Mouse (Mus musculus) midbrain, postnatal 0 days (tissue): Measurements from ENCODE around the gene Neu2. TPM values are rescaled to one million over a fixed set of nuclear protein-coding genes. Genes with fewer than 3 reads are reported as not detected.

Experiments
- ATAC-seq: fragments of 200-750 bp; cut with Nextera tagmentation; 2 replicates; pipeline ENCODE4 v1.8.0; 2017; ENCODE audit warnings: moderate number of reproducible peaks, mild to moderate bottlenecking, moderate TSS enrichment, moderate library complexity; ENCODE audit not compliant: low FRiP score
- DNase-seq: peaks from one replicate; pipeline ENCODE4 v3.0.0-alpha.2; 2015; ENCODE audit warnings: low spot score
- H3K27ac ChIP-seq: fragments of 300-500 bp; sonication (generic); 2 replicates; pipeline ENCODE4 v1.5.1; 2014; ENCODE audit warnings: low read depth, mild to moderate bottlenecking, low read length, mixed read lengths
- H3K27me3 ChIP-seq: fragments of 300-500 bp; sonication (generic); 2 replicates; pipeline ENCODE4 v1.6.1; 2014; ENCODE audit warnings: low read length, control low read depth, mixed read lengths; ENCODE audit not compliant: insufficient read depth
- H3K36me3 ChIP-seq: fragments of 300-500 bp; sonication (generic); 2 replicates; pipeline ENCODE4 v1.6.1; 2014; ENCODE audit warnings: low read length, control low read depth, mixed read lengths; ENCODE audit not compliant: insufficient read depth
- H3K4me1 ChIP-seq: fragments of 300-500 bp; sonication (generic); 2 replicates; pipeline ENCODE4 v1.6.1; 2014; ENCODE audit warnings: mild to moderate bottlenecking, control low read depth, antibody characterized with exemption, low read length, mixed read lengths; ENCODE audit not compliant: insufficient read depth
- H3K4me2 ChIP-seq: fragments of 300-500 bp; sonication (generic); 2 replicates; pipeline ENCODE4 v1.6.1; 2014; ENCODE audit warnings: low read depth, mild to moderate bottlenecking, low read length, mixed read lengths; ENCODE audit not compliant: poor library complexity, severe bottlenecking
- H3K4me3 ChIP-seq: fragments of 300-500 bp; sonication (generic); 2 replicates; pipeline ENCODE4 v1.5.1; 2014; ENCODE audit warnings: low read depth, mild to moderate bottlenecking, low read length, moderate library complexity
- H3K9ac ChIP-seq: fragments of 300-500 bp; sonication (generic); replicated peaks from 2 replicates; pipeline ENCODE4 v1.6.1; 2014; ENCODE audit warnings: mild to moderate bottlenecking, low read length, moderate library complexity, mixed read lengths; ENCODE audit not compliant: poor library complexity, severe bottlenecking
- H3K9me3 ChIP-seq: fragments of 300-500 bp; sonication (generic); 2 replicates; pipeline ENCODE4 v1.6.1; 2016; ENCODE audit warnings: low read length, control low read depth
- CTCF ChIP-seq: IDR thresholded peaks from 2 replicates; pipeline ENCODE4 v1.5.1; 2016; ENCODE audit warnings: antibody characterized with exemption, mild to moderate bottlenecking
- WGBS: fragments of 180-500 bp; shearing (Covaris S2); extraction: QIAGEN DNeasy Blood & Tissue Kit; methylation state at CpG from one replicate; pipeline ENCODE4 v1.1.7; 2014; 5-methylcytosine and 5-hydroxymethylcytosine counted together
- polyA plus RNA-seq: library from polyadenylated mRNA; unstranded; fragments of >200 nt; fragmentation: Nextera tagmentation; extraction: Ambion mirVana; gene quantifications from 2 replicates; pipeline ENCODE4 v1.2.1, GENCODE M21; 2015
- total RNA-seq: library from RNA; depleted of rRNA; stranded (reverse); fragments of >200 nt; gene quantifications from 2 replicates; pipeline ENCODE4 v1.2.3, GENCODE M21; 2014

The Neu2 gene
- total and polyA plus RNA-seq, 2 experiments from 2014 or later: 1.1 to 1.3 TPM

- WGBS: 66% methylated on average over 2 of the region's 2 CpGs
- ATAC-seq (no peak), DNase-seq (no peak)
- Histone ChIP-seq H3K9ac (no peak overlapping the region), H3K9me3 (no peaks in the 10 kb centered on the region), H3K36me3 (no peaks in the 10 kb centered on the region), H3K4me3 (no peak overlapping the region), H3K27ac (no peak overlapping the region), H3K4me1 (no peaks in the 10 kb centered on the region), H3K27me3 (no peaks in the 10 kb centered on the region), H3K4me2 (no peak overlapping the region)
- TF ChIP-seq CTCF: no peak
Measured at GRCm38 (mm10) chr1:87628085-87628484, 118.4 kb downstream of the Neu2 start.

- no peaks in the 10 kb centered on the region for H3K36me3 ChIP-seq
- H3K9ac ChIP-seq: no peak overlapping the region
- H3K27me3 ChIP-seq: no peaks in the 10 kb centered on the region
- no peak overlapping the region for H3K27ac ChIP-seq
- TF ChIP-seq CTCF: no peak
- no peaks in the 10 kb centered on the region for H3K9me3 ChIP-seq
- 84% methylated on average over 10 of the region's 10 CpGs for WGBS
- H3K4me3 ChIP-seq: no peak overlapping the region
- ATAC-seq (no peak), DNase-seq (no peak)
- no peaks in the 10 kb centered on the region for H3K4me1 ChIP-seq
- H3K4me2 ChIP-seq: no peak overlapping the region
Measured at GRCm38 (mm10) chr1:87631584-87631983, 121.9 kb downstream of the Neu2 start.

GRCm38 (mm10) chr1:87632163-87632562, 122.5 kb downstream of the Neu2 start:
- no peaks in the 10 kb centered on the region for H3K4me1 ChIP-seq
- H3K27ac ChIP-seq: no peak overlapping the region
- H3K27me3 ChIP-seq: no peaks in the 10 kb centered on the region
- no peaks in the 10 kb centered on the region for H3K9me3 ChIP-seq
- H3K4me2 ChIP-seq: no peak overlapping the region
- no peak overlapping the region for H3K9ac ChIP-seq
- no peak overlapping the region for H3K4me3 ChIP-seq
- DNase-seq (no peak), ATAC-seq (no peak)
- TF ChIP-seq CTCF: no peak
- no peaks in the 10 kb centered on the region for H3K36me3 ChIP-seq
- 65% methylated on average over 6 of the region's 6 CpGs for WGBS

GRCm38 (mm10) chr1:87636716-87637117, 127.0 kb downstream of the Neu2 start:
- 90% methylated on average over 12 of the region's 12 CpGs for WGBS
- ATAC-seq: no peak
- DNase-seq: no peak
- Histone ChIP-seq H3K4me2 (no peak overlapping the region), H3K27me3 (no peaks in the 10 kb centered on the region), H3K9ac (no peak overlapping the region), H3K4me1 (no peaks in the 10 kb centered on the region), H3K36me3 (no peaks in the 10 kb centered on the region), H3K27ac (no peak overlapping the region), H3K9me3 (no peaks in the 10 kb centered on the region), H3K4me3 (no peak overlapping the region)
- no peak for TF ChIP-seq CTCF

- Histone ChIP-seq H3K27ac (no peak overlapping the region), H3K4me1 (no peaks in the 10 kb centered on the region), H3K4me2 (no peak overlapping the region), H3K4me3 (no peak overlapping the region), H3K9me3 (no peaks in the 10 kb centered on the region), H3K9ac (no peak overlapping the region), H3K36me3 (no peaks in the 10 kb centered on the region), H3K27me3 (no peaks in the 10 kb centered on the region)
- TF ChIP-seq CTCF: no peak
- DNase-seq (no peak), ATAC-seq (no peak)
- 84% methylated on average over 4 of the region's 4 CpGs for WGBS
Measured at GRCm38 (mm10) chr1:87637121-87637877, 127.6 kb downstream of the Neu2 start.

- no peaks in the 10 kb centered on the region for H3K36me3 ChIP-seq
- H3K27ac ChIP-seq: no peak overlapping the region
- WGBS: 93% methylated on average over 4 of the region's 4 CpGs
- H3K9me3 ChIP-seq: no peaks in the 10 kb centered on the region
- H3K9ac ChIP-seq: no peak overlapping the region
- no peaks in the 10 kb centered on the region for H3K4me1 ChIP-seq
- H3K4me2 ChIP-seq: no peak overlapping the region
- DNase-seq: no peak
- no peak for TF ChIP-seq CTCF
- H3K4me3 ChIP-seq: no peak overlapping the region
- no peak for ATAC-seq
- H3K27me3 ChIP-seq: no peaks in the 10 kb centered on the region
Measured at GRCm38 (mm10) chr1:87637878-87638600, 128.3 kb downstream of the Neu2 start.
